Mouse (Mus musculus): ENCODE measurements around the gene Tdpoz5. TPM values are rescaled to one million over a fixed set of nuclear protein-coding genes. Genes with fewer than 3 reads are reported as not detected.
"Not testable (repeated sequence)": the region's sequence is repeated elsewhere in the genome, so short reads cannot be mapped to it uniquely, and the experiment has no call there.

Gene Tdpoz5
- not detected in 2 replicates for total RNA-seq (2015; ENCODE audit: low replicate concordance)
- not detected in 2 replicates for total RNA-seq (2017; ENCODE audit: low replicate concordance)

GRCm38 (mm10) chr3:93961214-93961613, at the start of gene Tdpoz5:
TSS of gene Tdpoz5 (minus strand) at chr3:93961314.
- ATAC-seq (replicated peaks; ENCODE audit: low FRiP score, poor library complexity, severe bottlenecking) = not testable (repeated sequence)

GRCm38 (mm10) chr3:93968938-93969337, 7.8 kb upstream of the Tdpoz5 start:
- ATAC-seq (replicated peaks; ENCODE audit: low FRiP score, poor library complexity, severe bottlenecking) = not testable (repeated sequence)

DNA sequence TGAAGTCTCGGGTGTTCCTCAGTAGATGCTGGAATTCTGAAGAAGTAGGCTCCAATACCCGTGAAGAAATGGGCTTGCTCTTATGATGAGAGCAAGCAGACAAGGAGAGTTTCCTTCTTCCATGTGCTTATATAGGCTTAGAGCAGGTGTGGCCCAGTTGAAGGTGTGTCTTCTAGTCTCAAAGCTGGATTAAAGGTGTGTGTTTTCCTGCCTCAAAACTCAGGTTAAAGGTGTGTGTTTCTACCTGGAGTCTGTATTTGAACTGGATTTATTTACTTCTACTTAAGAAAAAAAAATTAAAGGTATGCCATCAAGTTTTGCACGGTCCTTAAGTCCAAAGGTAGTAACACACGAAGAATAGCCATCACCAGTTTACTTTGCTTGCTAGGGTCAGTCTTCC, 17.7 kb downstream of the Tdpoz5 start, which contains the start of gene Gm9117:
TSS of gene Gm9117 (minus strand) at position 101 of the 400 bp plus-strand sequence.
- ATAC-seq (replicated peaks; ENCODE audit: low FRiP score, poor library complexity, severe bottlenecking) = not testable (repeated sequence)

GRCm38 (mm10) chr3:93938386-93938785, 22.7 kb downstream of the Tdpoz5 start:
- not testable (repeated sequence) for ATAC-seq (replicated peaks; ENCODE audit: low FRiP score, poor library complexity, severe bottlenecking)

Other genes with a start within 250 kb of the Tdpoz5 start
- gene Gm5773, start 188.3 kb downstream of the Tdpoz5 start, total RNA-seq (2015; ENCODE audit: low replicate concordance) = not detected in 2 replicates
- not detected in 2 replicates for gene Gm5773, start 188.3 kb downstream of the Tdpoz5 start, total RNA-seq (2017; ENCODE audit: low replicate concordance)
- gene Tdpoz4, start 164.9 kb downstream of the Tdpoz5 start, total RNA-seq (2015; ENCODE audit: low replicate concordance) = not detected in 2 replicates
- not detected in 2 replicates for gene Tdpoz4, start 164.9 kb downstream of the Tdpoz5 start, total RNA-seq (2017; ENCODE audit: low replicate concordance)
- gene Tdpoz3, start 135.3 kb downstream of the Tdpoz5 start, total RNA-seq (2015; ENCODE audit: low replicate concordance) = not detected in 2 replicates
- gene Tdpoz3, start 135.3 kb downstream of the Tdpoz5 start, total RNA-seq (2017; ENCODE audit: low replicate concordance) = not detected in 2 replicates
- not detected in 2 replicates for gene Gm9117, start 17.8 kb downstream of the Tdpoz5 start, total RNA-seq (2015; ENCODE audit: low replicate concordance)
- gene Gm9117, start 17.8 kb downstream of the Tdpoz5 start, total RNA-seq (2017; ENCODE audit: low replicate concordance) = not detected in 2 replicates
- gene Gm9125, start 93.6 kb upstream of the Tdpoz5 start, total RNA-seq (2015; ENCODE audit: low replicate concordance) = not detected in 2 replicates
- gene Gm9125, start 93.6 kb upstream of the Tdpoz5 start, total RNA-seq (2017; ENCODE audit: low replicate concordance) = not detected in 2 replicates
- gene Gm10697, start 111.3 kb upstream of the Tdpoz5 start, total RNA-seq (2015; ENCODE audit: low replicate concordance) = not detected in 2 replicates
- not detected in 2 replicates for gene Gm10697, start 111.3 kb upstream of the Tdpoz5 start, total RNA-seq (2017; ENCODE audit: low replicate concordance)
- not detected in 2 replicates for gene Gm10696, start 216.9 kb upstream of the Tdpoz5 start, total RNA-seq (2015; ENCODE audit: low replicate concordance)
- not detected in 2 replicates for gene Gm10696, start 216.9 kb upstream of the Tdpoz5 start, total RNA-seq (2017; ENCODE audit: low replicate concordance)
- not detected in 2 replicates for gene Gm5286, start 235.4 kb upstream of the Tdpoz5 start, total RNA-seq (2015; ENCODE audit: low replicate concordance)
- gene Gm5286, start 235.4 kb upstream of the Tdpoz5 start, total RNA-seq (2017; ENCODE audit: low replicate concordance) = not detected in 2 replicates